Comparison of ENCODE assay signal across 8 mouse cellular contexts in genomic region chr10:70520143-70521131, GRCm38 (mm10).
DNase-seq lines count a peak whose midpoint lies in the region; ATAC-seq and TF ChIP-seq lines count a peak whose summit lies in the region.

No protein-coding gene starts in this region.

- no peak for TF ChIP-seq EP300 in stomach, postnatal 0 days (optimal IDR thresholded peaks at IDR 0.05)

- ATAC-seq in embryonic facial prominence, embryonic 13.5 days (ENCODE audit: insufficient number of reproducible peaks, insufficient read depth, low FRiP score, low TSS enrichment, low read depth): peak; percentile 50
- peak; percentile 16; the same call in 1 of the 2 replicates for ATAC-seq in heart, embryonic 12.5 days (ENCODE audit: insufficient number of reproducible peaks, low FRiP score)
- peak; percentile 82 for ATAC-seq in midbrain, embryonic 14.5 days (ENCODE audit: low FRiP score, low TSS enrichment)
- 0 out of 2 replicates have a peak, but pooled peaks have one; percentile 42 for ATAC-seq in stomach, postnatal 0 days (ENCODE audit: low FRiP score, low TSS enrichment)
- no peak for ATAC-seq in inflammation-experienced regulatory T-cells, adult 6 months

- peaks cover 1 to 5% of the 10 kb centered on the region in 2 experiments; a peak in 3 of 4 replicates for H3K4me1 ChIP-seq in ES-E14 (ENCODE audit: control insufficient read depth in 2 of 2, insufficient read depth in 2 of 2, low read length in 2 of 2, poor library complexity in 1 of 2)
- peaks cover 26% of the 10 kb centered on the region for H3K4me1 ChIP-seq in embryonic facial prominence, embryonic 13.5 days
- peaks cover 16% of the 10 kb centered on the region for H3K4me1 ChIP-seq in heart, embryonic 12.5 days (replicated peaks)
- peaks cover 25% of the 10 kb centered on the region for H3K4me1 ChIP-seq in midbrain, embryonic 14.5 days (ENCODE audit: control insufficient read depth, insufficient read depth, low read length)
- H3K4me1 ChIP-seq in stomach, postnatal 0 days (replicated peaks; ENCODE audit: control insufficient read depth, insufficient read depth): no peaks in the 10 kb centered on the region

- no peaks in the 10 kb centered on the region for H3K36me3 ChIP-seq in ES-E14 (ENCODE audit: control insufficient read depth, insufficient read depth, low read length, poor library complexity, severe bottlenecking)
- peaks cover 14% of the 10 kb centered on the region for H3K36me3 ChIP-seq in embryonic facial prominence, embryonic 13.5 days
- H3K36me3 ChIP-seq in heart, embryonic 12.5 days: 0 out of 2 replicates have a peak, but pooled peaks cover 1% of the 10 kb centered on the region
- H3K36me3 ChIP-seq in midbrain, embryonic 14.5 days (ENCODE audit: control insufficient read depth, insufficient read depth, low read length): peaks cover 5% of the 10 kb centered on the region; the same call in 1 of the 2 replicates
- H3K36me3 ChIP-seq in stomach, postnatal 0 days (ENCODE audit: control insufficient read depth, insufficient read depth, low read length): no peaks in the 10 kb centered on the region

- H3K9me3 ChIP-seq in ES-E14 (ENCODE audit: control insufficient read depth, insufficient read depth, low read depth, low read length): no peaks in the 10 kb centered on the region
- no peaks in the 10 kb centered on the region for H3K9me3 ChIP-seq in embryonic facial prominence, embryonic 13.5 days
- H3K9me3 ChIP-seq in heart, embryonic 12.5 days (replicated peaks): peaks cover 3% of the 10 kb centered on the region; the same call in 1 of the 2 replicates
- H3K9me3 ChIP-seq in midbrain, embryonic 14.5 days (ENCODE audit: control insufficient read depth, low read length): 0 out of 2 replicates have a peak, but pooled peaks cover 4% of the 10 kb centered on the region
- H3K9me3 ChIP-seq in stomach, postnatal 0 days (ENCODE audit: control insufficient read depth, low read length): no peaks in the 10 kb centered on the region

- no peak overlapping the region for H3K27ac ChIP-seq in ES-E14 (ENCODE audit: insufficient read depth, low read depth, low read length, poor library complexity, severe bottlenecking)
- H3K27ac ChIP-seq in embryonic facial prominence, embryonic 13.5 days: peak overlapping the region; percentile 78
- H3K27ac ChIP-seq in heart, embryonic 12.5 days (ENCODE audit: poor library complexity, severe bottlenecking): no peak overlapping the region
- H3K27ac ChIP-seq in midbrain, embryonic 14.5 days (replicated peaks; ENCODE audit: low read depth, low read length): peak overlapping the region; percentile 82
- no peak overlapping the region for H3K27ac ChIP-seq in stomach, postnatal 0 days (replicated peaks)

- H3K27me3 ChIP-seq in embryonic facial prominence, embryonic 13.5 days: no peaks in the 10 kb centered on the region
- H3K27me3 ChIP-seq in heart, embryonic 12.5 days (replicated peaks): peaks cover 13% of the 10 kb centered on the region
- no peaks in the 10 kb centered on the region for H3K27me3 ChIP-seq in midbrain, embryonic 14.5 days (ENCODE audit: control insufficient read depth, insufficient read depth, low read length)
- no peaks in the 10 kb centered on the region for H3K27me3 ChIP-seq in stomach, postnatal 0 days (ENCODE audit: control insufficient read depth, insufficient read depth, low read length)

- peak overlapping the region; percentile 90 for H3K4me2 ChIP-seq in embryonic facial prominence, embryonic 13.5 days
- H3K4me2 ChIP-seq in heart, embryonic 12.5 days: peak overlapping the region; percentile 85
- H3K4me2 ChIP-seq in midbrain, embryonic 14.5 days (ENCODE audit: low read length): peak overlapping the region; percentile 90
- peak overlapping the region; percentile 63 for H3K4me2 ChIP-seq in stomach, postnatal 0 days (replicated peaks; ENCODE audit: low read depth)

- H3K4me3 ChIP-seq in ES-E14 (ENCODE audit: insufficient read depth in 1 of 2, low read depth in 1 of 2, low read length in 2 of 2, poor library complexity in 1 of 2, severe bottlenecking in 1 of 2): peak overlapping the region; percentile 62 to 71
- H3K4me3 ChIP-seq in embryonic facial prominence, embryonic 13.5 days: peak overlapping the region; percentile 46
- H3K4me3 ChIP-seq in heart, embryonic 12.5 days: peak overlapping the region; percentile 50
- peak overlapping the region; percentile 44 for H3K4me3 ChIP-seq in midbrain, embryonic 14.5 days (replicated peaks; ENCODE audit: low read depth, low read length)
- H3K4me3 ChIP-seq in stomach, postnatal 0 days (ENCODE audit: low read depth, low read length): peak overlapping the region; percentile 35

- peak; percentile 68 for DNase-seq in 3134 (ENCODE audit: extremely low read depth, insufficient read length, low spot score)
- no peak for DNase-seq in ES-E14 (ENCODE audit: low read depth, low spot score)
- peak; percentile 58 to 73 for DNase-seq in left cerebral cortex, postnatal 14 days (ENCODE audit: low spot score in 2 of 2)
- peak; percentile 80 for DNase-seq in midbrain, embryonic 14.5 days
- DNase-seq in stomach, postnatal 0 days (ENCODE audit: low spot score): peak; percentile 21

- peak overlapping the region; percentile 49; the same call in 1 of the 2 replicates for H3K9ac ChIP-seq in ES-E14 (ENCODE audit: insufficient read depth, low read depth, low read length, poor library complexity, severe bottlenecking)
- H3K9ac ChIP-seq in embryonic facial prominence, embryonic 13.5 days: peak overlapping the region; percentile 67
- H3K9ac ChIP-seq in heart, embryonic 12.5 days: peak overlapping the region; percentile 55
- peak overlapping the region; percentile 63 for H3K9ac ChIP-seq in midbrain, embryonic 14.5 days (replicated peaks; ENCODE audit: low read length)
- H3K9ac ChIP-seq in stomach, postnatal 0 days (ENCODE audit: low read length): peak overlapping the region; percentile 47; the same call in 1 of the 2 replicates

- in situ Hi-C loops in ES-E14 (cut with MboI; ENCODE audit: low sequenced_read_pairs in 2 of 2, unreplicated experiment in 2 of 2): no loop called here

- WGBS in embryonic facial prominence, embryonic 13.5 days: under 1% methylated on average over 38 of the region's 38 CpGs
- under 1% methylated on average over 38 of the region's 38 CpGs for WGBS in heart, embryonic 12.5 days
- WGBS in midbrain, embryonic 14.5 days: under 1% methylated on average over 38 of the region's 38 CpGs
- WGBS in stomach, postnatal 0 days: 2% methylated on average over 38 of the region's 38 CpGs

- intact Hi-C loops in left cerebral cortex, postnatal 14 days (cut with DNase I): loop anchor here (5.0 kb wide), 1 partner anchor 78 kb away; the partner anchor contains the start of gene Fam13c

- TF ChIP-seq CTCF in stomach, postnatal 0 days (IDR thresholded peaks at IDR 0.05; ENCODE audit: low read depth): no peak

TF ChIP-seq in ES-E14, 5 proteins besides CTCF, POLR2A, EP300 and RAD21:
- TF ChIP-seq CHD2 (IDR thresholded peaks at IDR 0.05; ENCODE audit: low read depth, low read length) (no peak), ZC3H11A (IDR thresholded peaks at IDR 0.05; ENCODE audit: borderline replicate concordance, low read depth, low read length) (no peak), MAFK (IDR thresholded peaks at IDR 0.05; ENCODE audit: insufficient read depth, low read depth, low read length) (no peak), ZNF384 (IDR thresholded peaks at IDR 0.05; ENCODE audit: low read depth, low read length) (no peak), HCFC1 (IDR thresholded peaks at IDR 0.05; ENCODE audit: borderline replicate concordance, insufficient read depth, low read length) (no peak)

Comparison
In these comparisons a context has a peak if more than half of its experiments do, and no peak if none do; other contexts are left out.
1. H3K27ac ChIP-seq: peak in embryonic facial prominence, embryonic 13.5 days (single experiment) and midbrain, embryonic 14.5 days (single experiment); none in ES-E14 (single experiment), heart, embryonic 12.5 days (single experiment) and stomach, postnatal 0 days (single experiment).
2. Peak in every context shown above with its lines, with median percentiles within 50 percentile points of each other: H3K4me3 ChIP-seq, H3K9ac ChIP-seq and H3K4me2 ChIP-seq.